Mouse (Mus musculus): ENCODE measurements around the gene Nme8.

DNA sequence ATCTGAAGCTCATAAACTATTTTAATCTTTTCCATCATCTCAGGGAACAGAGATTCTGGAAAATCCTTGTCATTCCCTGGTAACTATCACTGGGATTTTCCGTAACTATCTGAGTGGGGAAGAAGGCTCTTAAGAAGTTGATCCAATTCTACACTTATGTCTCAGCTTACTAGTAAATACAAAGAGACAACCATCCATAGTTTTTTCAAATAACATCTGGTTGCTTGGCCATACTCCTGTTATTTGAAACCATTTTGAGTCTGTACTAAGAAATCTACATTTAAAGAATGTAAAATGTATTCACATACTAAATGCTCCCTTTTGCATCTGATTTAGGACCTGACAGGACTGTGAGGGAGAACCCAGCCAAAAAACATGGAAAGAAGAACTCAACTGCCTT is 84.2 kb downstream of the Nme8 start:
- TF ChIP-seq CTCF (IDR thresholded peaks at IDR 0.05; ENCODE audit: low read depth) (no peak), EP300 (IDR thresholded peaks at IDR 0.05; ENCODE audit: low read depth) (no peak)

Measured in liver, postnatal 0 days (tissue).